8 mouse cellular contexts compared by ENCODE assay signal in genomic region chrX:105928861-105929477, GRCm38 (mm10). TPM values are rescaled to one million over a fixed set of nuclear protein-coding genes. Genes with fewer than 3 reads are reported as not detected.
A peak's percentile ranks its signal among the peaks of the same experiment; 100 is the strongest.
DNase-seq lines count a peak whose midpoint lies in the region; ATAC-seq and TF ChIP-seq lines count a peak whose summit lies in the region.

Atrx (minus strand) TSS chrX:105929403.

- DNase-seq in adipocyte (ENCODE audit: low spot score): peak; percentile 87
- peak; percentile 32 to 51 for DNase-seq in gastrocnemius, adult 8-10 months (ENCODE audit: low spot score in 2 of 2)
- peak; percentile 85 for DNase-seq in induced T-regulatory cell, adult 2 months (ENCODE audit: low read depth)
- DNase-seq in left cerebral cortex, adult 9 months (ENCODE audit: low spot score in 2 of 2): peak; percentile 62 to 75
- DNase-seq in right cerebral cortex, postnatal 14 days: peak; percentile 66
- peak; percentile 74 for DNase-seq in yolk sac, embryonic 10.5 days (ENCODE audit: low spot score)

- peaks cover 7% of the 10 kb centered on the region for H3K4me1 ChIP-seq in cortical plate, adult 2 months (ENCODE audit: control insufficient read depth, insufficient read depth, low read length)

- peak; percentile 88 for ATAC-seq in megakaryocyte progenitor cell, adult 5-6 weeks (replicated peaks; ENCODE audit: poor library complexity)

- H3K4me3 ChIP-seq in cortical plate, adult 2 months (ENCODE audit: insufficient read depth, low read length): peak within 1 kb of the TSS; percentile 90

- peak; percentile 91 for TF ChIP-seq POLR2A in cortical plate, adult 2 months (IDR thresholded peaks at IDR 0.05; ENCODE audit: extremely low read depth, insufficient read depth, low read length)

- TF ChIP-seq CTCF in cortical plate, adult 2 months (IDR thresholded peaks at IDR 0.05; ENCODE audit: extremely low read depth, insufficient read depth, low read length): no peak

- H3K27ac ChIP-seq in cortical plate, adult 2 months (ENCODE audit: insufficient read depth, low read length): peak within 1 kb of the TSS; percentile 99

RNA-seq across cellular contexts. Expression of gene Atrx, which starts in this region (rescaled TPM):
- 58.4 and 63.1 TPM in 2 replicates for polyA plus RNA-seq in cortical plate, adult 2 months (2012; rRNA removed)
- 10 to 100 TPM; 30.1 to 42.7 (median 38.6) TPM for total RNA-seq in gastrocnemius, adult 8-10 months (2022)
- total RNA-seq in megakaryocyte progenitor cell, adult 5-6 weeks (2015): 149 and 179 TPM in 2 replicates
- 217 and 332 TPM in 2 replicates for total RNA-seq in megakaryocyte progenitor cell, adult 5-6 weeks (2017)

Comparison
In these comparisons a context has a peak if more than half of its experiments do, and no peak if none do; other contexts are left out.
1. Peak in every context shown above with its lines: DNase-seq, ATAC-seq, H3K4me3 ChIP-seq and H3K27ac ChIP-seq.